Mouse (Mus musculus) small intestine, adult 2 months (tissue): ENCODE results near the gene Slc43a2.

Experiments used
- CTCF ChIP-seq: fragments of 200-500 bp; IDR thresholded peaks from 2 replicates; pipeline ENCODE4 v1.5.1; 2012; ENCODE audit warnings: low read depth, mild to moderate bottlenecking, control low read depth, inconsistent platforms, low read length, moderate library complexity, mixed read lengths; ENCODE audit not compliant: insufficient replicate concordance, insufficient read length; ENCODE audit errors: extremely low read depth
- POLR2A ChIP-seq: fragments of 200-500 bp; IDR thresholded peaks from 2 replicates; pipeline ENCODE4 v1.6.1; 2012; ENCODE audit warnings: low read depth, mild to moderate bottlenecking, control low read depth, inconsistent platforms, low read length, moderate library complexity

DNA sequence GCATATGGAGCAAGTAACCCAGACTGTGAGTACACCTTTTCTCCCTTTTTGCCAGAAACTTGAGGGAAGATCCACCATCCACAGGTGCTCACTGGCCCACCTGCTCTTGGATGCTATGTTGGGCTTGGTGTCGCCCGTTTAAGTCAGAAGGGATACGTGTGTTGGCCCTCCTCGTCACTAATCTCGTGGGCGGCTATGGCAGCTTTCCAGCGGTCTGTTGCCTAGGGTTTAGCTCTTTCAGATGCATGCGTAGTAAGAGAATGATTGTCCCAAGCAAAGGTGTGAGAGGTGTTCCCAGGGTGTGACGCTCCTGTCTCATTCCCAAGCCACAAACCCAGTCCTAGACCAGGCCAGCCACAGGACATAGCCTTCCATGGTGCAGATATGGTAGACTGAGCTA, 13.2 kb downstream of the Slc43a2 start:
- no peak for TF ChIP-seq CTCF
- no peak for TF ChIP-seq POLR2A
